Mouse (Mus musculus): ENCODE results near the gene Atxn7l3. TPM values are rescaled to one million over a fixed set of nuclear protein-coding genes. Genes with fewer than 3 reads are reported as not detected.

Gene Atxn7l3
- polyA plus RNA-seq (2015; fragmentation: Nextera tagmentation; extraction: Ambion mirVana) = 28.4 and 30.1 TPM in 2 replicates

- Histone ChIP-seq H3K27ac (peak within 1 kb of the TSS; percentile 99), H3K9me3 (no peaks in the 10 kb centered on the region), H3K9ac (replicated peaks) (peak within 1 kb of the TSS; percentile 97), H3K27me3 (no peaks in the 10 kb centered on the region), H3K4me2 (replicated peaks) (peak within 1 kb of the TSS; percentile 93), H3K36me3 (peaks cover 25% of the 10 kb centered on the region), H3K4me1 (replicated peaks) (peaks cover 30% of the 10 kb centered on the region), H3K4me3 (replicated peaks) (peak within 1 kb of the TSS; percentile 88)
- under 1% methylated on average over 45 of the region's 125 CpGs for WGBS
- ATAC-seq = peak; percentile 95
Measured at GRCm38 (mm10) chr11:102296491-102297472, at the start of gene Atxn7l3. TSS of gene Atxn7l3 (minus strand) at chr11:102296631.

- no peak overlapping the region for H3K4me3 ChIP-seq (replicated peaks)
- no peak overlapping the region for H3K9ac ChIP-seq (replicated peaks)
- H3K4me1 ChIP-seq (replicated peaks) = no peaks in the 10 kb centered on the region; the same call in 1 of the 2 replicates
- H3K9me3 ChIP-seq = no peaks in the 10 kb centered on the region
- H3K36me3 ChIP-seq = no peaks in the 10 kb centered on the region
- H3K4me2 ChIP-seq (replicated peaks) = no peak overlapping the region
- H3K27ac ChIP-seq = no peak overlapping the region
- ATAC-seq = no peak
- 90% methylated on average over 3 of the region's 3 CpGs for WGBS
- H3K27me3 ChIP-seq = no peaks in the 10 kb centered on the region
Measured at GRCm38 (mm10) chr11:102344458-102344857, 48.0 kb upstream of the Atxn7l3 start.

- WGBS = 50% methylated on average over 12 of the region's 12 CpGs
- H3K4me1 ChIP-seq (replicated peaks) = no peaks in the 10 kb centered on the region; the same call in 1 of the 2 replicates
- peak overlapping the region; percentile 2 for H3K27ac ChIP-seq
- H3K36me3 ChIP-seq = no peaks in the 10 kb centered on the region
- H3K27me3 ChIP-seq = no peaks in the 10 kb centered on the region
- no peaks in the 10 kb centered on the region for H3K9me3 ChIP-seq
- H3K4me2 ChIP-seq (replicated peaks) = no peak overlapping the region
- H3K9ac ChIP-seq (replicated peaks) = no peak overlapping the region
- H3K4me3 ChIP-seq (replicated peaks) = no peak overlapping the region
- no peak for ATAC-seq
Measured at GRCm38 (mm10) chr11:102342742-102343141, 46.3 kb upstream of the Atxn7l3 start.

GRCm38 (mm10) chr11:102341101-102341500 lies 44.7 kb upstream of the Atxn7l3 start:
- Histone ChIP-seq H3K4me3 (replicated peaks) (no peak overlapping the region), H3K4me1 (replicated peaks) (no peaks in the 10 kb centered on the region; the same call in 1 of the 2 replicates), H3K9me3 (no peaks in the 10 kb centered on the region), H3K27ac (no peak overlapping the region), H3K27me3 (no peaks in the 10 kb centered on the region), H3K36me3 (no peaks in the 10 kb centered on the region), H3K9ac (replicated peaks) (no peak overlapping the region), H3K4me2 (replicated peaks) (no peak overlapping the region)
- no peak for ATAC-seq
- WGBS = 95% methylated on average over 4 of the region's 4 CpGs

GRCm38 (mm10) chr11:102339624-102340023 lies 43.2 kb upstream of the Atxn7l3 start:
- no peak for ATAC-seq

GRCm38 (mm10) chr11:102339195-102339594 lies 42.8 kb upstream of the Atxn7l3 start:
- Histone ChIP-seq H3K27me3 (no peaks in the 10 kb centered on the region), H3K4me2 (replicated peaks) (no peak overlapping the region), H3K4me1 (replicated peaks) (peaks cover 7% of the 10 kb centered on the region), H3K9me3 (no peaks in the 10 kb centered on the region), H3K9ac (replicated peaks) (no peak overlapping the region), H3K27ac (no peak overlapping the region), H3K36me3 (no peaks in the 10 kb centered on the region), H3K4me3 (replicated peaks) (no peak overlapping the region)
- no peak for ATAC-seq
- 80% methylated on average over 11 of the region's 11 CpGs for WGBS

More at GRCm38 (mm10) chr11:102339624-102340023, 43.2 kb upstream of the Atxn7l3 start:
- no peak overlapping the region for H3K27ac ChIP-seq
- H3K4me2 ChIP-seq (replicated peaks) = no peak overlapping the region
- H3K27me3 ChIP-seq = no peaks in the 10 kb centered on the region
- H3K9me3 ChIP-seq = no peaks in the 10 kb centered on the region
- H3K9ac ChIP-seq (replicated peaks) = no peak overlapping the region
- no peak overlapping the region for H3K4me3 ChIP-seq (replicated peaks)
- no peaks in the 10 kb centered on the region for H3K36me3 ChIP-seq
- H3K4me1 ChIP-seq (replicated peaks) = peaks cover 7% of the 10 kb centered on the region
- WGBS = 62% methylated on average over 4 of the region's 4 CpGs

- H3K27ac ChIP-seq = no peak overlapping the region
- no peaks in the 10 kb centered on the region for H3K36me3 ChIP-seq
- peaks cover 7% of the 10 kb centered on the region for H3K4me1 ChIP-seq (replicated peaks)
- ATAC-seq = no peak
- no peak overlapping the region for H3K4me3 ChIP-seq (replicated peaks)
- no peak overlapping the region for H3K9ac ChIP-seq (replicated peaks)
- H3K9me3 ChIP-seq = no peaks in the 10 kb centered on the region
- no peaks in the 10 kb centered on the region for H3K27me3 ChIP-seq
- H3K4me2 ChIP-seq (replicated peaks) = no peak overlapping the region
- 58% methylated on average over 3 of the region's 3 CpGs for WGBS
Measured at GRCm38 (mm10) chr11:102338561-102338960, 42.1 kb upstream of the Atxn7l3 start.

- no peak for ATAC-seq
- H3K27me3 ChIP-seq = no peaks in the 10 kb centered on the region
- H3K4me1 ChIP-seq (replicated peaks) = peaks cover 7% of the 10 kb centered on the region
- H3K4me3 ChIP-seq (replicated peaks) = no peak overlapping the region
- H3K9ac ChIP-seq (replicated peaks) = no peak overlapping the region
- H3K9me3 ChIP-seq = no peaks in the 10 kb centered on the region
- H3K36me3 ChIP-seq = no peaks in the 10 kb centered on the region
- no peak overlapping the region for H3K4me2 ChIP-seq (replicated peaks)
- H3K27ac ChIP-seq = no peak overlapping the region
- 84% methylated on average over 1 of the region's 1 CpGs for WGBS
Measured at GRCm38 (mm10) chr11:102337921-102338320, 41.5 kb upstream of the Atxn7l3 start.

GRCm38 (mm10) chr11:102336191-102336590 lies 39.8 kb upstream of the Atxn7l3 start:
- Histone ChIP-seq H3K9me3 (no peaks in the 10 kb centered on the region), H3K4me3 (replicated peaks) (no peak overlapping the region), H3K4me1 (replicated peaks) (peaks cover 7% of the 10 kb centered on the region; the same call in 1 of the 2 replicates), H3K27ac (no peak overlapping the region), H3K9ac (replicated peaks) (no peak overlapping the region), H3K4me2 (replicated peaks) (no peak overlapping the region), H3K36me3 (no peaks in the 10 kb centered on the region), H3K27me3 (no peaks in the 10 kb centered on the region)
- ATAC-seq = no peak
- 89% methylated on average over 1 of the region's 1 CpGs for WGBS

GRCm38 (mm10) chr11:102334973-102335700 lies 38.7 kb upstream of the Atxn7l3 start:
- no peaks in the 10 kb centered on the region for H3K9me3 ChIP-seq
- no peak overlapping the region for H3K27ac ChIP-seq
- no peak overlapping the region for H3K9ac ChIP-seq (replicated peaks)
- WGBS = 35% methylated on average over 9 of the region's 9 CpGs
- ATAC-seq = no peak
- no peak overlapping the region for H3K4me3 ChIP-seq (replicated peaks)
- H3K4me1 ChIP-seq (replicated peaks) = peaks cover 7% of the 10 kb centered on the region; the same call in 1 of the 2 replicates
- H3K36me3 ChIP-seq = no peaks in the 10 kb centered on the region
- H3K4me2 ChIP-seq (replicated peaks) = no peak overlapping the region
- no peaks in the 10 kb centered on the region for H3K27me3 ChIP-seq

- no peak for ATAC-seq
- H3K4me3 ChIP-seq (replicated peaks) = no peak overlapping the region
- no peak overlapping the region for H3K27ac ChIP-seq
- no peaks in the 10 kb centered on the region for H3K36me3 ChIP-seq
- H3K27me3 ChIP-seq = no peaks in the 10 kb centered on the region
- no peak overlapping the region for H3K9ac ChIP-seq (replicated peaks)
- WGBS = 63% methylated on average over 4 of the region's 4 CpGs
- no peaks in the 10 kb centered on the region for H3K9me3 ChIP-seq
- no peak overlapping the region for H3K4me2 ChIP-seq (replicated peaks)
- peaks cover 7% of the 10 kb centered on the region; the same call in 1 of the 2 replicates for H3K4me1 ChIP-seq (replicated peaks)
Measured at GRCm38 (mm10) chr11:102334010-102334409, 37.6 kb upstream of the Atxn7l3 start.

- ATAC-seq = no peak
Measured at GRCm38 (mm10) chr11:102333061-102333460, 36.6 kb upstream of the Atxn7l3 start.

More at GRCm38 (mm10) chr11:102333061-102333460, 36.6 kb upstream of the Atxn7l3 start:
- no peaks in the 10 kb centered on the region for H3K36me3 ChIP-seq
- no peak overlapping the region for H3K4me2 ChIP-seq (replicated peaks)
- no peaks in the 10 kb centered on the region for H3K9me3 ChIP-seq
- no peak overlapping the region for H3K27ac ChIP-seq
- H3K9ac ChIP-seq (replicated peaks) = no peak overlapping the region
- H3K4me1 ChIP-seq (replicated peaks) = peaks cover 7% of the 10 kb centered on the region; the same call in 1 of the 2 replicates
- no peaks in the 10 kb centered on the region for H3K27me3 ChIP-seq
- H3K4me3 ChIP-seq (replicated peaks) = no peak overlapping the region

Data from midbrain, embryonic 13.5 days (tissue).